14 mouse cellular contexts compared by ENCODE assay signal in the genomic region with DNA sequence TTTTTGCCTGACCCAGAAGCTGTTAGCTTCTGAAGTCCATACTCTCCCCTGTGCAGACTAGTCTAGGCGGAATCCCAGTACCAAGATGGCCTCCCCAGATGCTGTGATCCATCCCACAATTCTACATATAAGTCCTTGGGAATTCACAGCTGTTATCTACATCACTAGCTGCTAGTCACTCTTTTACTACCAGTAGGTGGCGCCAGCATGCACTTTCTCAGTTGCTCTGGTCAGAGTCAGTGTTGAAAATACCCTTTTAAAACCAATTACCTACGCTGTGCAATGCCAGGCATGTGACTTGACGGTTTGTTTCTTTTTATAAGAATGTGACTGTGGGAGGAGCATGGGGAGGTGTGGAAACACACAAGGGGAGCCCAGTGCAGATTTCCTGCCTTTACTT.
DNase-seq lines count a peak whose midpoint lies in the region; ATAC-seq and TF ChIP-seq lines count a peak whose summit lies in the region.
"Had no signal": no experiment of that assay in that cellular context is flagged by ENCODE, and none has a peak within 500 bp of the region (broad histone marks: within the 10 kb centered on the region; RNA-seq: fewer than 3 reads in every experiment).

No protein-coding gene starts in this region.

- H3K36me3 ChIP-seq in lung, embryonic 14.5 days (ENCODE audit: insufficient read depth) = no peaks in the 10 kb centered on the region
- H3K36me3 ChIP-seq in heart, embryonic 11.5 days (ENCODE audit: control insufficient read depth, insufficient read depth, low read length) = no peaks in the 10 kb centered on the region
- H3K36me3 ChIP-seq: G1E; heart, embryonic 10.5 days; neural tube, embryonic 15.5 days had no signal

- 73% methylated on average over 4 of the region's 4 CpGs for WGBS in lung, embryonic 14.5 days
- WGBS in heart, embryonic 11.5 days (ENCODE audit: insufficient replicate concordance) = 67% methylated on average over 4 of the region's 4 CpGs

- TF ChIP-seq CTCF in gastrocnemius, adult 2 months (IDR thresholded peaks at IDR 0.05) = peak; percentile 13; the same call in 1 of the 2 replicates
- TF ChIP-seq CTCF in lung, embryonic 14.5 days (IDR thresholded peaks at IDR 0.05; ENCODE audit: low read depth) = peak; percentile 40; the same call in 1 of the 2 replicates

- H3K9ac ChIP-seq in lung, embryonic 14.5 days = no peak overlapping the region
- H3K9ac ChIP-seq in heart, embryonic 11.5 days (ENCODE audit: low read depth, low read length) = no peak overlapping the region
- H3K9ac ChIP-seq: neural tube, embryonic 15.5 days had no signal

- H3K9me3 ChIP-seq in lung, embryonic 14.5 days (ENCODE audit: low read depth, low read length) = no peaks in the 10 kb centered on the region
- H3K9me3 ChIP-seq in heart, embryonic 11.5 days (replicated peaks; ENCODE audit: control insufficient read depth, low read length) = no peaks in the 10 kb centered on the region; the same call in 1 of the 2 replicates
- H3K9me3 ChIP-seq: neural tube, embryonic 15.5 days had no signal

- intact Hi-C loops in gastrocnemius, adult 2 months (cut with DNase I) = no loop called here
- intact Hi-C loops in heart, postnatal 25 days (cut with DNase I) = no loop called here

- H3K4me3 ChIP-seq in gastrocnemius, adult 2 months = no peak overlapping the region
- H3K4me3 ChIP-seq in lung, embryonic 14.5 days (ENCODE audit: low read depth, low read length) = no peak overlapping the region
- H3K4me3 ChIP-seq in heart, embryonic 11.5 days (ENCODE audit: low read depth, low read length) = no peak overlapping the region
- H3K4me3 ChIP-seq: heart, embryonic 10.5 days; neural tube, embryonic 15.5 days had no signal

- no peak overlapping the region for H3K4me2 ChIP-seq in lung, embryonic 14.5 days
- H3K4me2 ChIP-seq in heart, embryonic 11.5 days = no peak overlapping the region
- H3K4me2 ChIP-seq: neural tube, embryonic 15.5 days had no signal

- no peak for DNase-seq in gastrocnemius, adult 2 months
- no peak for DNase-seq in gastrocnemius, adult 18-20 months (ENCODE audit: low spot score)
- peak; percentile 45 for DNase-seq in lung, embryonic 14.5 days
- no peak for DNase-seq in lung, postnatal 36 days
- DNase-seq in R1 (ENCODE audit: low read depth, low spot score) = peak; percentile 64
- no peak for DNase-seq in heart, postnatal 25 days (ENCODE audit: low spot score)
- DNase-seq: kidney, adult 11 months; lung, adult 18-20 months; midbrain, embryonic 14.5 days had no signal

- H3K27ac ChIP-seq in gastrocnemius, adult 2 months = no peak overlapping the region
- H3K27ac ChIP-seq in lung, embryonic 14.5 days (ENCODE audit: low read depth) = no peak overlapping the region
- H3K27ac ChIP-seq in heart, embryonic 11.5 days (ENCODE audit: low read depth, low read length) = no peak overlapping the region
- H3K27ac ChIP-seq: heart, embryonic 10.5 days; neural tube, embryonic 15.5 days had no signal

- no peak for ATAC-seq in lung, embryonic 14.5 days (ENCODE audit: insufficient read depth)
- ATAC-seq in megakaryocyte progenitor cell, adult 5-6 weeks (replicated peaks; ENCODE audit: poor library complexity) = peak; percentile 39; the same call in 1 of the 2 replicates
- ATAC-seq in heart, embryonic 11.5 days (replicated peaks; ENCODE audit: insufficient number of reproducible peaks, low FRiP score, low TSS enrichment) = no peak

- no peaks in the 10 kb centered on the region for H3K4me1 ChIP-seq in lung, embryonic 14.5 days (ENCODE audit: insufficient read depth)
- H3K4me1 ChIP-seq in heart, embryonic 11.5 days (ENCODE audit: control insufficient read depth, insufficient read depth, low read length) = no peaks in the 10 kb centered on the region
- H3K4me1 ChIP-seq: heart, embryonic 10.5 days; neural tube, embryonic 15.5 days had no signal

- H3K27me3 ChIP-seq in lung, embryonic 14.5 days (ENCODE audit: insufficient read depth, low read length) = no peaks in the 10 kb centered on the region
- H3K27me3 ChIP-seq in heart, embryonic 11.5 days (ENCODE audit: control insufficient read depth, insufficient read depth, low read length) = no peaks in the 10 kb centered on the region
- H3K27me3 ChIP-seq: neural tube, embryonic 15.5 days had no signal

Comparison
In these comparisons a context has a peak if more than half of its experiments do, and no peak if none do; other contexts are left out.
1. DNase-seq: peak in lung, embryonic 14.5 days (single experiment) and R1 (single experiment); none in gastrocnemius, adult 2 months (single experiment), gastrocnemius, adult 18-20 months (single experiment), lung, postnatal 36 days (single experiment) and heart, postnatal 25 days (single experiment).